Mouse (Mus musculus) intestine, postnatal 0 days (tissue): Measurements from ENCODE around the gene Tmem253. TPM values are rescaled to one million over a fixed set of nuclear protein-coding genes. Genes with fewer than 3 reads are reported as not detected.
"Not testable (repeated sequence)": the region's sequence is repeated elsewhere in the genome, so short reads cannot be mapped to it uniquely, and the experiment has no call there.

Experiments used
- ATAC-seq: fragments of 200-750 bp; cut with Nextera tagmentation; 2 replicates; pipeline ENCODE4 v1.8.0; 2017; ENCODE audit warnings: mild to moderate bottlenecking, moderate TSS enrichment, moderate library complexity
- H3K27ac ChIP-seq: fragments of 300-500 bp; sonication (generic); 2 replicates; pipeline ENCODE4 v1.5.1; 2014; ENCODE audit warnings: mild to moderate bottlenecking, low read depth, low read length, moderate library complexity
- H3K27me3 ChIP-seq: fragments of 300-500 bp; sonication (generic); replicated peaks from 2 replicates; pipeline ENCODE4 v1.6.1; 2014; ENCODE audit warnings: low read length, mixed read lengths; ENCODE audit not compliant: control insufficient read depth, insufficient read depth
- H3K36me3 ChIP-seq: fragments of 300-500 bp; sonication (generic); 2 replicates; pipeline ENCODE4 v1.6.1; 2014; ENCODE audit warnings: mild to moderate bottlenecking, moderate library complexity; ENCODE audit not compliant: control insufficient read depth, insufficient read depth
- H3K4me1 ChIP-seq: fragments of 300-500 bp; sonication (generic); replicated peaks from 2 replicates; pipeline ENCODE4 v1.6.1; 2014; ENCODE audit warnings: antibody characterized with exemption, low read length, mixed read lengths; ENCODE audit not compliant: control insufficient read depth, insufficient read depth
- H3K4me2 ChIP-seq: fragments of 300-500 bp; sonication (generic); replicated peaks from 2 replicates; pipeline ENCODE4 v1.6.1; 2014; ENCODE audit warnings: low read depth, mild to moderate bottlenecking, moderate library complexity
- H3K4me3 ChIP-seq: fragments of 300-500 bp; sonication (generic); 2 replicates; pipeline ENCODE4 v1.5.1; 2014; ENCODE audit warnings: low read depth, low read length
- H3K9ac ChIP-seq: fragments of 300-500 bp; sonication (generic); 2 replicates; pipeline ENCODE4 v1.6.1; 2014; ENCODE audit warnings: mild to moderate bottlenecking, low read depth, low read length
- H3K9me3 ChIP-seq: fragments of 300-500 bp; sonication (generic); 2 replicates; pipeline ENCODE4 v1.6.1; 2016; ENCODE audit warnings: mixed run types; ENCODE audit not compliant: control insufficient read depth
- CTCF ChIP-seq: sonication (generic); IDR thresholded peaks from 2 replicates; pipeline ENCODE4 v1.5.1; 2016; ENCODE audit warnings: low read depth, mild to moderate bottlenecking, control low read depth, antibody characterized with exemption, moderate library complexity
- WGBS: fragments of 180-500 bp; shearing (Covaris S2); extraction: QIAGEN DNeasy Blood & Tissue Kit; methylation state at CpG from one replicate; pipeline ENCODE4 v1.1.7; 2014; 5-methylcytosine and 5-hydroxymethylcytosine counted together
- polyA plus RNA-seq: library from polyadenylated mRNA; unstranded; fragments of >200 nt; fragmentation: Nextera tagmentation; extraction: Ambion mirVana; gene quantifications from 2 replicates; pipeline ENCODE4 v1.2.1, GENCODE M21; 2015

Gene Tmem253
- polyA plus RNA-seq, 1 experiment from 2014 or later = 224 TPM

DNA sequence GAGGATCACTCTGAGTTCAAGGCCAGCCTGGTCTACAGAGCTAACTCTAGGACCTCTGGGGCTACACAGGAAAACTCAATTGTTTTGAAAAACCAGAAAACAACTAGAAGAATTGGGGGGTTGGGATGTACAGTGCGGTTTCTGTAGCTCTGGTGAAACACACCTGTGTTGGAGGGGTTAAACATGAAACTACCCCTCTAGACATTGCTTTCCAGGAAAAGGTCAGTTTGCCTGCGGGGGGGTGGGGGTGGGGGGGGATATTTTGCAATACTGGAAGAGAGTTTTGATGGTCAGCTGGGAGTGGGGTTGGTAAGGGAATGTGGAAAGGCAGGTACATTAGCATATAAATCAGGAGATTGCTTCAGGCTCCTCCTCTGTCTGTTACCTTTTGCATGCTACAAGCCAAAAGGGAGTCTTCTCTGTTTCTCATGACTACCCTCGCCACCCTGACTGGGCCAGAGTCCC is 6.8 kb downstream of the Tmem253 start:
- 0 out of 2 replicates have a peak overlapping the region, but pooled peaks have one; percentile 75 for H3K27ac ChIP-seq
- H3K9ac ChIP-seq = no peak overlapping the region
- H3K4me2 ChIP-seq = peak overlapping the region; percentile 65; the same call in 1 of the 2 replicates
- WGBS = 67% methylated on average over 3 of the region's 3 CpGs
- ATAC-seq = no peak
- peak overlapping the region; percentile 30; the same call in 1 of the 2 replicates for H3K4me3 ChIP-seq
- H3K27me3 ChIP-seq = no peaks in the 10 kb centered on the region
- no peak for TF ChIP-seq CTCF
- no peaks in the 10 kb centered on the region for H3K4me1 ChIP-seq
- H3K36me3 ChIP-seq = no peaks in the 10 kb centered on the region
- no peaks in the 10 kb centered on the region for H3K9me3 ChIP-seq

DNA sequence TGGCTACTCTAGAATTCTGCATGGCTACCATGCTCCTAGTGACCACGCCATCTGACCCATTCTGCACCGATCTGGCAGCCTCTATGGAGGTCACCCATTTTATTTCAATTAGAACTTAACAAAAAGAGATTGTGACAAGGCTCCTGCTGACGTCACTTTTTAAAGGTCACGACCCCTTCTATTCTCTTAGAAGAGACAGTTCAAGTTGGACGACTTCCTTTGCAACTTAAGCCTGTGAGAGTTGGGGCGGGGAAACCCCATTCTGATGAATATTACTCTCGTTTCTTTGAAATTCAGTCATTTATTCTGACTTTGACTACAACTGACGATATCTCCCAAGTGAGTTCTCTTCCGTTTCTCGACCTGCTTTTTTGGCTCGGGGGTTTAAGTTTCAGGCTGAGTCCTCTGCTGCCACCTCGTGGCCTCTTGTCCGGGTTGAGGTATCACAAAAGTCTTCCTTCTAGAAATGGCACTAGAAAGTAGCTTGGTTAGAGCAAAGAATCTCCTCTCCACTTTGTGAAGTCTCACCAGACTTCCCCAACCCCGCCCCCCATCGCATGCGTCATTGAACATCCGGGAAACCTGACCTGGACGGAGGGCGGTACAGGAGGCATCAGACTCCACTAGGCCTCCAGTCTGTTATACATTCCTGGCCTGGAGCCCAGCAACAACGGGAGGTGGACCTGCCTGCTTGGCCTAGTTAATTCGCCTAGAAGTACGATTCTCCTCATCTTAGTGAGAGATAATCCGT is 7.4 kb downstream of the Tmem253 start:
- H3K4me3 ChIP-seq = peak overlapping the region; percentile 30
- H3K27ac ChIP-seq = peak overlapping the region; percentile 75
- WGBS = 5% methylated on average over 23 of the region's 23 CpGs
- no peaks in the 10 kb centered on the region for H3K27me3 ChIP-seq
- H3K4me2 ChIP-seq = peak overlapping the region; percentile 65
- ATAC-seq = peak; percentile 14
- peak; percentile 87 for TF ChIP-seq CTCF
- H3K36me3 ChIP-seq = no peaks in the 10 kb centered on the region
- H3K4me1 ChIP-seq = no peaks in the 10 kb centered on the region
- H3K9me3 ChIP-seq = no peaks in the 10 kb centered on the region
- H3K9ac ChIP-seq = peak overlapping the region; percentile 31; the same call in 1 of the 2 replicates

DNA sequence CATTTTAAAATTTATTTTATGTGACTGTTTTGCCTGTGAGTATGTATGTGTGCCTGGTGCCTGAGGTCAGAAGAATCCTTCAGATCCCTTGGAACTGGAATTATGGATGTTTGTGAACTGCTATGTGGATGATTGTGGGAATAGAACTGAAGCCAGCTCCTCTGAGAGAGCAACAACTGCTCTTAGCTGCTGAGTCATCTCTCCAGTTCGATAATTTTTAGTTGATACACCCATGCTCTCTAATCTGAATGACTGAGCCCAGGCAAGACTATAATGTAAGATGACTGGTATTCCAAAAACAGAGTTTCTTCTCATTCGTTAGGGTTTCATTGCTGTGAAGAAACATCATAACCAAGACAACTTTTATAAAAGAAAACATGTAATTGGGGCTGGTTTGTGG is 8.7 kb downstream of the Tmem253 start:
- Histone ChIP-seq H3K4me3 (no peak overlapping the region), H3K36me3 (no peaks in the 10 kb centered on the region), H3K9ac (no peak overlapping the region), H3K27me3 (no peaks in the 10 kb centered on the region), H3K4me1 (no peaks in the 10 kb centered on the region), H3K9me3 (no peaks in the 10 kb centered on the region), H3K4me2 (no peak overlapping the region), H3K27ac (no peak overlapping the region)
- WGBS = 84% methylated on average over 2 of the region's 2 CpGs
- ATAC-seq = no peak
- no peak for TF ChIP-seq CTCF

DNA sequence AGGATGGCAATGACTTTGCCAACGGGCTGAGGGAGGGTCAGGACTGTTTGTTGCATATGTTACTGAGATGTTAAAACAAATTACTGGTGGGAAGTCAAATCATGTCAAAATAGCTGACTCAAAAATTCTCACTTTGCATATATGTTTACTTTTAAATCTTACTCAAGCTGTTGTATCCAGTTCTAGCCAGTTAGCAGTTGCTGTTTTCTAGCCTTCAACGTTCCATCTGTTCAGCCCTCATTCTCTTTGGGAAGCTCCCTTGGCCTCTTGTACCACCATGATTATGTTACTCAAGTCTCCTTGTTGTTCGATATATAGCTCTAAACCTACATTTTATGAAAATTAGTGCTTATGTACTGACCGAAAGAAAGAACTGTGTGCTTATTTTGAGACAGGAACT is 10.9 kb downstream of the Tmem253 start:
- ATAC-seq = no peak
- WGBS = 82% methylated on average over 4 of the region's 4 CpGs
- no peaks in the 10 kb centered on the region for H3K36me3 ChIP-seq
- no peak overlapping the region for H3K27ac ChIP-seq
- no peak for TF ChIP-seq CTCF
- H3K27me3 ChIP-seq = no peaks in the 10 kb centered on the region
- no peak overlapping the region for H3K4me3 ChIP-seq
- no peaks in the 10 kb centered on the region for H3K4me1 ChIP-seq
- no peak overlapping the region for H3K9ac ChIP-seq
- no peak overlapping the region for H3K4me2 ChIP-seq
- no peaks in the 10 kb centered on the region for H3K9me3 ChIP-seq

DNA sequence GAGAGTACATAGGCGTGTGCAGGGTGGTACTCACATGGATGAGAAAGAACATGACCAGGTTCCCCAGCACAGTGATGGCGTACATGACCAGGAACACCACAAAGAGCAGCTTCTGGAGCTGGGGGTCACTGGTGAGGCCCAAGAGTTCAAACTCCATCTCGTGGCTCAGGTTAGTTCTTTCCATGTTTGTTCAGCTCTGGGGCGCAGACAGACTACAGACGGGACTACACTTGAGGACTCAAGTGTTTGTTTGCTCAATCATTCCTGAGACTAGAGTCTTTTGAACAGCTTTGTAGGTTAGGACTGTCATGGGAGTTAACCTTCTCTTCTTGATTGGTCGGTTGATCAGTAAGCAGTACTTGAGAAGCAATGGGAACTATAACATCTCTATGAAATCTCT is 20.5 kb downstream of the Tmem253 start:
- H3K4me3 ChIP-seq = no peak overlapping the region
- ATAC-seq = no peak
- 0 out of 2 replicates have a peak, but pooled peaks cover 3% of the 10 kb centered on the region for H3K4me1 ChIP-seq
- no peaks in the 10 kb centered on the region for H3K27me3 ChIP-seq
- H3K36me3 ChIP-seq = no peaks in the 10 kb centered on the region
- WGBS = 75% methylated on average over 6 of the region's 6 CpGs
- no peaks in the 10 kb centered on the region for H3K9me3 ChIP-seq
- H3K27ac ChIP-seq = no peak overlapping the region
- no peak overlapping the region for H3K9ac ChIP-seq
- no peak for TF ChIP-seq CTCF
- no peak overlapping the region for H3K4me2 ChIP-seq

DNA sequence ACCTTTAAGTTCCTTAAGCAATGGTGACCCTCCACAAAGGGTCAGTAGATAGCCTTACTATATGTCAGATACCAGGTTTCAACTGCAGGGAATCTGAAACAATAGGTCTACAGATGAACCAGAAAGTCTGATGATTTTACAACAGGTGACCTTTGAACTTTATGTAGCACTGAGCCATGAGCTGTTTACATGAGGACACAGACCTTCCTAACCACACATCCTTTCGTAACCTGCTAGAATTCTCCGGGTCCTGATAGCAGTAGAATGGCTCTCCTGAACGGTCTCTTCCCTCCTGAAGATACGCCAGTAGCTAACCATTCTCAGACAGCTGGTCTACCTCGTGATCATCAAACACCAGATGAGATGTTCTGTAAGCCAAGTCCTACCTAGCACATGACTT is 23.9 kb downstream of the Tmem253 start:
- H3K27ac ChIP-seq = no peak overlapping the region
- 35% methylated on average over 5 of the region's 5 CpGs for WGBS
- H3K4me1 ChIP-seq = 0 out of 2 replicates have a peak, but pooled peaks cover 3% of the 10 kb centered on the region
- no peaks in the 10 kb centered on the region for H3K27me3 ChIP-seq
- ATAC-seq = peak; percentile 81
- H3K4me2 ChIP-seq = no peak overlapping the region
- TF ChIP-seq CTCF = no peak
- no peaks in the 10 kb centered on the region for H3K9me3 ChIP-seq
- no peak overlapping the region for H3K4me3 ChIP-seq
- H3K9ac ChIP-seq = no peak overlapping the region
- no peaks in the 10 kb centered on the region for H3K36me3 ChIP-seq

DNA sequence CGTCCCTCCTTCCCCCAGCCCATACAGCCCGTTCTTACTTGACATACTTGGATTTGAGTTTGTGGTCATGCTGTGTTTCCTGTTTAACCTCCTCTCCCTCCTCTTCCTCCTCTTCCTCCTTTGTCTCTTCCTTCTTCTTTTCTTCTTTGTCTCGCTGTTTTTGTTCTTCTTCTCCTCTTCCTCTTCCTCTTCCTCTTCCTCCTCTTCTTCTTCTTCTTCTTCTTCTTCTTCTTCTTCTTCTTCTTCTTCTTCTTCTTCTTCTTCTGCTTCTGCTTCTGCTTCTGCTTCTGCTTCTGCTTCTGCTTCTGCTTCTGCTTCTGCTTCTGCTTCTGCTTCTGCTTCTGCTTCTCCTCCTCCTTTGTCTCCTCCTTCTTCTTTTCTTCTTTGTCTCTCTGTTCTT is 26.9 kb downstream of the Tmem253 start, which contains the start of gene Olfr221:
Olfr221 (minus strand) TSS at position 101 of the 400 bp plus-strand sequence.
- H3K36me3 ChIP-seq, H3K9ac ChIP-seq, H3K27ac ChIP-seq, H3K4me3 ChIP-seq, H3K27me3 ChIP-seq, ATAC-seq, H3K4me2 ChIP-seq, H3K4me1 ChIP-seq, H3K9me3 ChIP-seq: not testable (repeated sequence)
- 64% methylated on average over 3 of the region's 3 CpGs for WGBS
